In genomic region chr3:27323551-27323950, GRCm38 (mm10) we compare ENCODE assay signal across 31 mouse cellular contexts. TPM values are rescaled to one million over a fixed set of nuclear protein-coding genes. Genes with fewer than 3 reads are reported as not detected.
DNase-seq lines count a peak whose midpoint lies in the region; ATAC-seq and TF ChIP-seq lines count a peak whose summit lies in the region.
"Had no signal": no experiment of that assay in that cellular context is flagged by ENCODE, and none has a peak within 500 bp of the region (broad histone marks: within the 10 kb centered on the region; RNA-seq: fewer than 3 reads in every experiment).

No protein-coding gene starts in this region.

- intact Hi-C loops in heart, adult 2 months (cut with DNase I) = loop anchor here (10.0 kb wide), 1 partner anchor 169 kb away; the partner anchor contains the start of gene Ect2

- TF ChIP-seq CTCF in heart, adult 2 months (IDR thresholded peaks at IDR 0.05) = no peak

- H3K4me2 ChIP-seq in heart, embryonic 11.5 days = no peak overlapping the region
- no peak overlapping the region for H3K4me2 ChIP-seq in kidney, embryonic 15.5 days
- H3K4me2 ChIP-seq: embryonic facial prominence, embryonic 13.5 days; forebrain, embryonic 12.5 days; intestine, embryonic 15.5 days; liver, embryonic 11.5 days; midbrain, embryonic 13.5 days; neural tube, embryonic 12.5 days; stomach, embryonic 15.5 days had no signal

- TF ChIP-seq EP300 in heart, adult 2 months (IDR thresholded peaks at IDR 0.05; ENCODE audit: insufficient read depth, low read depth, low read length) = no peak

- no peak for ATAC-seq in heart, embryonic 11.5 days (replicated peaks; ENCODE audit: insufficient number of reproducible peaks, low FRiP score, low TSS enrichment)
- no peak for ATAC-seq in kidney, embryonic 15.5 days (replicated peaks; ENCODE audit: low FRiP score)
- ATAC-seq: hindbrain, embryonic 16.5 days; intestine, embryonic 15.5 days; liver, postnatal 0 days; midbrain, embryonic 13.5 days had no signal

- H3K79me2 ChIP-seq in heart, adult 2 months (replicated peaks; ENCODE audit: control insufficient read depth, insufficient read depth, low read length) = no peaks in the 10 kb centered on the region

- no peak overlapping the region for H3K9ac ChIP-seq in heart, adult 2 months (ENCODE audit: low read depth, low read length)
- H3K9ac ChIP-seq in heart, embryonic 11.5 days (ENCODE audit: low read depth, low read length) = no peak overlapping the region
- H3K9ac ChIP-seq in kidney, embryonic 15.5 days = no peak overlapping the region
- H3K9ac ChIP-seq: embryonic facial prominence, embryonic 13.5 days; forebrain, embryonic 12.5 days; intestine, embryonic 15.5 days; liver, postnatal 0 days; midbrain, embryonic 13.5 days; neural tube, embryonic 12.5 days; stomach, embryonic 15.5 days had no signal

- H3K36me3 ChIP-seq in heart, adult 2 months (ENCODE audit: control insufficient read depth, insufficient read depth, low read length) = peaks cover 22% of the 10 kb centered on the region
- no peaks in the 10 kb centered on the region for H3K36me3 ChIP-seq in heart, embryonic 11.5 days (ENCODE audit: control insufficient read depth, insufficient read depth, low read length)
- no peaks in the 10 kb centered on the region for H3K36me3 ChIP-seq in kidney, embryonic 15.5 days
- H3K36me3 ChIP-seq: embryonic facial prominence, embryonic 13.5 days; forebrain, embryonic 12.5 days; hindbrain, embryonic 10.5 days; intestine, embryonic 15.5 days; midbrain, embryonic 13.5 days; neural tube, embryonic 12.5 days; stomach, embryonic 15.5 days had no signal

- peak overlapping the region; percentile 93 for H3K27ac ChIP-seq in heart, adult 2 months
- no peak overlapping the region for H3K27ac ChIP-seq in heart, embryonic 11.5 days (ENCODE audit: low read depth, low read length)
- H3K27ac ChIP-seq in kidney, embryonic 15.5 days = peak overlapping the region; percentile 13; the same call in 1 of the 2 replicates
- H3K27ac ChIP-seq: embryonic facial prominence, embryonic 13.5 days; forebrain, embryonic 12.5 days; hindbrain, embryonic 10.5 days; intestine, embryonic 15.5 days; midbrain, embryonic 13.5 days; neural tube, embryonic 12.5 days; stomach, embryonic 15.5 days had no signal

- no peak overlapping the region for H3K4me3 ChIP-seq in heart, adult 2 months
- H3K4me3 ChIP-seq in heart, embryonic 11.5 days (ENCODE audit: low read depth, low read length) = no peak overlapping the region
- H3K4me3 ChIP-seq in kidney, embryonic 15.5 days (replicated peaks) = no peak overlapping the region
- H3K4me3 ChIP-seq: embryonic facial prominence, embryonic 13.5 days; erythroblast, embryonic 14.5 days; forebrain, embryonic 12.5 days; hindbrain, embryonic 10.5 days; intestine, embryonic 15.5 days; megakaryocyte, embryonic 14.5 days; midbrain, embryonic 13.5 days; neural tube, embryonic 12.5 days; stomach, embryonic 15.5 days had no signal

- 44% methylated on average over 5 of the region's 5 CpGs for WGBS in heart, adult 2 months
- 65% methylated on average over 5 of the region's 5 CpGs for WGBS in heart, embryonic 11.5 days (ENCODE audit: insufficient replicate concordance)
- 13% methylated on average over 5 of the region's 5 CpGs for WGBS in kidney, embryonic 15.5 days

- peaks cover 9% of the 10 kb centered on the region for H3K4me1 ChIP-seq in heart, adult 2 months (ENCODE audit: control insufficient read depth, insufficient read depth, low read length)
- no peaks in the 10 kb centered on the region for H3K4me1 ChIP-seq in heart, embryonic 11.5 days (ENCODE audit: control insufficient read depth, insufficient read depth, low read length)
- peaks cover 11% of the 10 kb centered on the region; the same call in 1 of the 2 replicates for H3K4me1 ChIP-seq in kidney, embryonic 15.5 days
- H3K4me1 ChIP-seq: embryonic facial prominence, embryonic 13.5 days; forebrain, embryonic 12.5 days; hindbrain, embryonic 10.5 days; intestine, embryonic 15.5 days; midbrain, embryonic 13.5 days; neural tube, embryonic 12.5 days; stomach, embryonic 15.5 days had no signal

- peak in 1 of 2 experiments; percentile 16 for DNase-seq in heart, adult 2 months
- peak; percentile 68 for DNase-seq in kidney, adult 18-20 months
- DNase-seq in kidney, postnatal 36 days = peak; percentile 60 to 65
- DNase-seq in layer of hippocampus, adult 9-10 months (ENCODE audit: low spot score) = no peak
- DNase-seq in layer of hippocampus, postnatal 14 days (ENCODE audit: low spot score in 2 of 2) = no peak
- DNase-seq: adrenal gland, adult 8-10 months; B cell, adult 2 months; cerebellum, adult 2 months; embryo, embryonic 11 days; layer of hippocampus, postnatal 36 days; liver, postnatal 0 days; lung, postnatal 14 days; right cerebral cortex, postnatal 4 days; thymus, postnatal 36 days had no signal

- no peaks in the 10 kb centered on the region for H3K9me3 ChIP-seq in heart, embryonic 11.5 days (replicated peaks; ENCODE audit: control insufficient read depth, low read length)
- H3K9me3 ChIP-seq in kidney, embryonic 15.5 days (replicated peaks) = no peaks in the 10 kb centered on the region
- H3K9me3 ChIP-seq: embryonic facial prominence, embryonic 13.5 days; forebrain, embryonic 12.5 days; hindbrain, embryonic 10.5 days; intestine, embryonic 15.5 days; megakaryocyte, embryonic 14.5 days; midbrain, embryonic 13.5 days; neural tube, embryonic 12.5 days; stomach, embryonic 15.5 days had no signal

- TF ChIP-seq POLR2A in heart, adult 2 months (IDR thresholded peaks at IDR 0.05; ENCODE audit: insufficient read depth, low read depth, low read length) = no peak

- H3K27me3 ChIP-seq in heart, adult 2 months (ENCODE audit: control insufficient read depth, insufficient read depth, low read length) = no peaks in the 10 kb centered on the region
- H3K27me3 ChIP-seq in heart, embryonic 11.5 days (ENCODE audit: control insufficient read depth, insufficient read depth, low read length) = no peaks in the 10 kb centered on the region
- H3K27me3 ChIP-seq in kidney, embryonic 15.5 days = no peaks in the 10 kb centered on the region
- H3K27me3 ChIP-seq: embryonic facial prominence, embryonic 13.5 days; forebrain, embryonic 12.5 days; intestine, embryonic 15.5 days; megakaryocyte, embryonic 14.5 days; midbrain, embryonic 13.5 days; neural tube, embryonic 12.5 days; stomach, embryonic 15.5 days had no signal

RNA-seq across cellular contexts. Expression of gene Tnfsf10, which starts 6.7 kb away (rescaled TPM):
- 10 to 100 TPM in 1 of 2 experiments, 1 to 10 TPM in 1; 6.3 to 10.4 TPM for total RNA-seq in heart, adult 2 months (2021)
- polyA plus RNA-seq in heart, adult 2 months (2012; rRNA removed) = 4.2 and 8.5 TPM in 2 replicates
- polyA plus RNA-seq in heart, embryonic 11.5 days (2014; fragmentation: Nextera tagmentation; extraction: Ambion mirVana) = not detected in 2 replicates
- 0.44 and 0.45 TPM in 2 replicates for polyA plus RNA-seq in kidney, embryonic 15.5 days (2015; fragmentation: Nextera tagmentation; extraction: Ambion mirVana)
- total RNA-seq in layer of hippocampus, postnatal 14 days (2021) = 1 to 10 TPM in 1 of 2 experiments, under 1 TPM in 1; 0.81 to 1.2 TPM
- polyA plus RNA-seq: erythroblast, embryonic 14.5 days; forebrain, embryonic 12.5 days; neural tube, embryonic 12.5 days had no signal

RNA-seq across cellular contexts. Expression of gene Ghsr, which starts 47.6 kb away (rescaled TPM):
- total RNA-seq in heart, adult 2 months (2021) = not detected
- polyA plus RNA-seq in heart, adult 2 months (2012; rRNA removed) = not detected in 2 replicates
- polyA plus RNA-seq in heart, embryonic 11.5 days (2014; fragmentation: Nextera tagmentation; extraction: Ambion mirVana) = not detected in 2 replicates
- not detected in 2 replicates for polyA plus RNA-seq in kidney, embryonic 15.5 days (2015; fragmentation: Nextera tagmentation; extraction: Ambion mirVana)
- total RNA-seq in layer of hippocampus, postnatal 14 days (2021) = 1 to 10 TPM in 1 of 2 experiments, under 1 TPM in 1; 0.99 to 1.1 TPM
- total RNA-seq: granulocyte monocyte progenitor cell, adult 5-6 weeks; MEL had no signal
- polyA plus RNA-seq: embryonic facial prominence, embryonic 13.5 days; forebrain, embryonic 12.5 days; heart, postnatal 0 days; intestine, embryonic 15.5 days; limb, embryonic 11.5 days; liver, embryonic 11.5 days; liver, postnatal 0 days had no signal

Comparison
In these comparisons a context has a peak if more than half of its experiments do, and no peak if none do; other contexts are left out.
1. DNase-seq: peak in kidney, adult 18-20 months (single experiment) and kidney, postnatal 36 days (2 of 2); none in layer of hippocampus, adult 9-10 months (single experiment) and layer of hippocampus, postnatal 14 days (0 of 2).